Mouse (Mus musculus) spleen, adult 2 months (tissue): ENCODE measurements around the gene Siae. TPM values are rescaled to one million over a fixed set of nuclear protein-coding genes. Genes with fewer than 3 reads are reported as not detected.

Experiments
- DNase-seq, 2 experiments: peaks; one replicate each; pipeline versions ENCODE4 v3.0.0 to v3.0.0-alpha.2; 2012 to 2021; ENCODE audit warnings: low spot score in 2 of 2, low read depth in 1 of 2
- H3K27ac ChIP-seq: fragments of 200-500 bp; 2 replicates; pipeline ENCODE4 v1.5.1; 2012; ENCODE audit warnings: low read length, inconsistent platforms; ENCODE audit not compliant: insufficient read depth
- H3K27me3 ChIP-seq: fragments of 200-500 bp; 2 replicates; pipeline ENCODE4 v1.6.1; 2012; ENCODE audit warnings: mild to moderate bottlenecking, moderate library complexity, low read length, inconsistent platforms; ENCODE audit not compliant: control insufficient read depth, insufficient read depth
- H3K36me3 ChIP-seq: fragments of 200-500 bp; 2 replicates; pipeline ENCODE4 v1.6.1; 2012; ENCODE audit warnings: mild to moderate bottlenecking, low read length, inconsistent platforms; ENCODE audit not compliant: control insufficient read depth, insufficient read depth
- H3K4me1 ChIP-seq: fragments of 200-500 bp; 2 replicates; pipeline ENCODE4 v1.6.1; 2011; ENCODE audit warnings: inconsistent platforms; ENCODE audit not compliant: control insufficient read depth, insufficient read depth, insufficient read length
- H3K4me3 ChIP-seq: fragments of 200-500 bp; 2 replicates; pipeline ENCODE4 v1.5.1; 2011; ENCODE audit warnings: mild to moderate bottlenecking, inconsistent platforms; ENCODE audit not compliant: insufficient read depth, insufficient read length; ENCODE audit errors: extremely low read depth
- CTCF ChIP-seq: fragments of 200-500 bp; IDR thresholded peaks from 2 replicates; pipeline ENCODE4 v1.5.1; 2011; ENCODE audit warnings: mild to moderate bottlenecking, inconsistent platforms; ENCODE audit not compliant: insufficient read depth, insufficient read length, insufficient replicate concordance; ENCODE audit errors: extremely low read depth
- POLR2A ChIP-seq: fragments of 200-500 bp; IDR thresholded peaks from 2 replicates; pipeline ENCODE4 v1.6.1; 2011; ENCODE audit warnings: low read depth, low read length, inconsistent platforms
- WGBS: fragments of 180-500 bp; shearing (Covaris S2); methylation state at CpG from one replicate; pipeline ENCODE4 v1.1.7; 2018; 5-methylcytosine and 5-hydroxymethylcytosine counted together
- polyA plus RNA-seq: library from polyadenylated mRNA; depleted of rRNA; stranded (reverse); fragments of >200 nt; gene quantifications from 2 replicates; pipeline ENCODE4 v1.2.3, GENCODE M21; 2012

Siae gene
- polyA plus RNA-seq, 1 experiment: 3.8 TPM

- 93% methylated on average over 2 of the region's 2 CpGs for WGBS
- Histone ChIP-seq H3K36me3 (peaks cover 9% of the 10 kb centered on the region), H3K27ac (no peak overlapping the region), H3K27me3 (peaks cover 3% of the 10 kb centered on the region; the same call in 1 of the 2 replicates), H3K4me3 (no peak overlapping the region), H3K4me1 (0 out of 2 replicates have a peak, but pooled peaks cover 2% of the 10 kb centered on the region)
- TF ChIP-seq CTCF (no peak), POLR2A (no peak)
- DNase-seq: no peak
Measured at GRCm38 (mm10) chr9:37525461-37525860, 30.0 kb upstream of the Siae start.

GRCm38 (mm10) chr9:37526443-37527395 lies 28.8 kb upstream of the Siae start:
- Histone ChIP-seq H3K27ac (no peak overlapping the region), H3K27me3 (peaks cover 7% of the 10 kb centered on the region), H3K4me3 (no peak overlapping the region)

GRCm38 (mm10) chr9:37527396-37528224 lies 27.9 kb upstream of the Siae start, which contains the start of gene Esam:
Esam (plus strand) TSS chr9:37528078.
- H3K27ac ChIP-seq: 0 out of 2 replicates have a peak within 1 kb of the TSS, but pooled peaks have one; percentile 0
- WGBS: 11% methylated on average over 41 of the region's 41 CpGs
- peak within 1 kb of the TSS; percentile 29; the same call in 1 of the 2 replicates for H3K4me3 ChIP-seq
- no peak for DNase-seq
- peaks cover 7% of the 10 kb centered on the region for H3K27me3 ChIP-seq
- no peak for TF ChIP-seq POLR2A
- no peak for TF ChIP-seq CTCF
- peaks cover 9% of the 10 kb centered on the region for H3K36me3 ChIP-seq
- H3K4me1 ChIP-seq: peaks cover 4% of the 10 kb centered on the region; the same call in 1 of the 2 replicates

More at GRCm38 (mm10) chr9:37526443-37527395, 28.8 kb upstream of the Siae start:
- Histone ChIP-seq H3K36me3 (peaks cover 9% of the 10 kb centered on the region), H3K4me1 (peaks cover 4% of the 10 kb centered on the region; the same call in 1 of the 2 replicates)
- no peak for DNase-seq
- 30% methylated on average over 21 of the region's 21 CpGs for WGBS
- TF ChIP-seq CTCF (0 out of 2 replicates have a peak, but pooled peaks have one; percentile 2), POLR2A (no peak)

- peaks cover 7% of the 10 kb centered on the region for H3K27me3 ChIP-seq
- TF ChIP-seq POLR2A: no peak
- TF ChIP-seq CTCF: no peak
- H3K4me3 ChIP-seq: peak overlapping the region; percentile 29; the same call in 1 of the 2 replicates
- DNase-seq: no peak
- H3K4me1 ChIP-seq: peaks cover 4% of the 10 kb centered on the region; the same call in 1 of the 2 replicates
- H3K27ac ChIP-seq: no peak overlapping the region
- H3K36me3 ChIP-seq: peaks cover 2% of the 10 kb centered on the region; the same call in 1 of the 2 replicates
- WGBS: 47% methylated on average over 9 of the region's 9 CpGs
Measured at GRCm38 (mm10) chr9:37528225-37528970, 27.1 kb upstream of the Siae start.

GRCm38 (mm10) chr9:37530031-37530887 lies 25.2 kb upstream of the Siae start:
- DNase-seq: peak in 1 of 2 experiments; percentile 26
- Histone ChIP-seq H3K27me3 (peaks cover 7% of the 10 kb centered on the region), H3K27ac (peak overlapping the region; percentile 37), H3K4me3 (peak overlapping the region; percentile 32; the same call in 1 of the 2 replicates), H3K4me1 (peaks cover 4% of the 10 kb centered on the region; the same call in 1 of the 2 replicates), H3K36me3 (no peaks in the 10 kb centered on the region)
- TF ChIP-seq CTCF (peak; percentile 35; the same call in 1 of the 2 replicates), POLR2A (no peak)
- 3% methylated on average over 32 of the region's 32 CpGs for WGBS
